Mouse (Mus musculus): ENCODE results near the gene Ahcyl2. TPM values are rescaled to one million over a fixed set of nuclear protein-coding genes. Genes with fewer than 3 reads are reported as not detected.
A peak's percentile ranks its signal among the peaks of the same experiment; 100 is the strongest.

Gene Ahcyl2
- polyA plus RNA-seq, 2 experiments = 20.8 to 23.3 TPM

DNA sequence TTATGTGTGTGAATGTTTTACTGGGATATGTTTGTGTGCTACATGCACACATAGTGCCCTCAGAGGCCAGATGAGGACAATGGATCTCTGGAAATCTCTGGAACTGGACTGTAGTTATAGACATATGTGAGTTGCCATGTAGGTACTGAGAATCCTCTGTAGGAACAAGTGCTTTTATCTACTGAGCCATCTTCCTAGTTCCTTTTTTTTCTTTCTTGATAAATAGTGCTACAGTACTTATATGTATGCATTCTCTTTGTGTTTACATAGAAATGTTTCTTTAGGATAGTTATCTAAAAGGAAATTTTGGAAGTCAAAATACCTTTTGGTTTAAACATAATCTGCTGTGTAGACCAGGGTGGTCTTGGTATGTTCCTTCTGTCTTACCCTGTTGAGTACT lies 12.3 kb downstream of the Ahcyl2 start:
- peaks cover 7% of the 10 kb centered on the region; the same call in 1 of the 2 replicates for H3K4me1 ChIP-seq (ENCODE audit: control insufficient read depth, insufficient read depth, low read length)
- H3K9me3 ChIP-seq (ENCODE audit: control insufficient read depth, low read length) = no peaks in the 10 kb centered on the region
- H3K4me3 ChIP-seq (replicated peaks; ENCODE audit: low read length) = no peak overlapping the region
- no peaks in the 10 kb centered on the region for H3K27me3 ChIP-seq (ENCODE audit: control insufficient read depth, insufficient read depth, low read length)
- DNase-seq (ENCODE audit: low spot score) (no peak), ATAC-seq (ENCODE audit: low FRiP score, low read depth) (no peak)
- H3K27ac ChIP-seq (replicated peaks; ENCODE audit: low read depth, low read length) = no peak overlapping the region
- no peak overlapping the region for H3K4me2 ChIP-seq (replicated peaks; ENCODE audit: low read depth, low read length, severe bottlenecking)
- H3K36me3 ChIP-seq (ENCODE audit: control insufficient read depth, insufficient read depth, low read length) = no peaks in the 10 kb centered on the region
- no peak for TF ChIP-seq POLR2A (IDR thresholded peaks at IDR 0.05; ENCODE audit: borderline replicate concordance, extremely low read depth, insufficient read depth, insufficient read length)
- H3K9ac ChIP-seq (ENCODE audit: low read depth, low read length, severe bottlenecking) = no peak overlapping the region

DNA sequence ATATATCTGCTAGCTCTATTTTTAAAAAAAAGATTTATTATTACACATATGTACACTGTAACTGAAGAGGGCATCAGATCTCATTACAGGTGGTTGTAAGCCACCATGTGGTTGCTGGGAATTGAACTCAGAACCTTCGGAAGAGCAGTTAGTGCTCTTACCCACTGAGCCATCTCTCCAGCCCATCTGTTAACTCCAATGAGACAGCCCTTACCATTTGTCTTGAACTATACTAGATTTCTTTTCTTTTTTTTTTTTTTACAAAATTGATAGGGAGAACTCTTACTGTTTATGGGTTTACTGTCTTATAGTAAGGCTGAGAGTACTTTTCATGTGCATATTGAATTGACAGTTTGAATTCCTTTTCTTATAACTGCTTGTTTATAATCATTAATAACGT lies 12.8 kb downstream of the Ahcyl2 start:
- H3K4me1 ChIP-seq (ENCODE audit: control insufficient read depth, insufficient read depth, low read length) = peaks cover 7% of the 10 kb centered on the region; the same call in 1 of the 2 replicates
- H3K9me3 ChIP-seq (ENCODE audit: control insufficient read depth, low read length) = no peaks in the 10 kb centered on the region
- no peak overlapping the region for H3K4me2 ChIP-seq (replicated peaks; ENCODE audit: low read depth, low read length, severe bottlenecking)
- H3K9ac ChIP-seq (ENCODE audit: low read depth, low read length, severe bottlenecking) = no peak overlapping the region
- ATAC-seq (ENCODE audit: low FRiP score, low read depth) (no peak), DNase-seq (ENCODE audit: low spot score) (no peak)
- H3K27me3 ChIP-seq (ENCODE audit: control insufficient read depth, insufficient read depth, low read length) = no peaks in the 10 kb centered on the region
- TF ChIP-seq POLR2A (IDR thresholded peaks at IDR 0.05; ENCODE audit: borderline replicate concordance, extremely low read depth, insufficient read depth, insufficient read length) = no peak
- 94% methylated on average over 2 of the region's 2 CpGs for WGBS
- no peak overlapping the region for H3K27ac ChIP-seq (replicated peaks; ENCODE audit: low read depth, low read length)
- H3K4me3 ChIP-seq (replicated peaks; ENCODE audit: low read length) = no peak overlapping the region
- no peaks in the 10 kb centered on the region for H3K36me3 ChIP-seq (ENCODE audit: control insufficient read depth, insufficient read depth, low read length)

- no peak overlapping the region for H3K27ac ChIP-seq (replicated peaks; ENCODE audit: low read depth, low read length)
- no peak overlapping the region for H3K4me2 ChIP-seq (replicated peaks; ENCODE audit: low read depth, low read length, severe bottlenecking)
- no peak overlapping the region for H3K9ac ChIP-seq (ENCODE audit: low read depth, low read length, severe bottlenecking)
- WGBS = 48% methylated on average over 1 of the region's 1 CpGs
- H3K36me3 ChIP-seq (ENCODE audit: control insufficient read depth, insufficient read depth, low read length) = no peaks in the 10 kb centered on the region
- ATAC-seq (ENCODE audit: low FRiP score, low read depth) (no peak), DNase-seq (ENCODE audit: low spot score) (no peak)
- no peaks in the 10 kb centered on the region for H3K27me3 ChIP-seq (ENCODE audit: control insufficient read depth, insufficient read depth, low read length)
- no peaks in the 10 kb centered on the region for H3K9me3 ChIP-seq (ENCODE audit: control insufficient read depth, low read length)
- H3K4me3 ChIP-seq (replicated peaks; ENCODE audit: low read length) = no peak overlapping the region
- no peak for TF ChIP-seq POLR2A (IDR thresholded peaks at IDR 0.05; ENCODE audit: borderline replicate concordance, extremely low read depth, insufficient read depth, insufficient read length)
- peaks cover 7% of the 10 kb centered on the region; the same call in 1 of the 2 replicates for H3K4me1 ChIP-seq (ENCODE audit: control insufficient read depth, insufficient read depth, low read length)
Observed at GRCm38 (mm10) chr6:29782239-29782638, 14.4 kb downstream of the Ahcyl2 start.

DNA sequence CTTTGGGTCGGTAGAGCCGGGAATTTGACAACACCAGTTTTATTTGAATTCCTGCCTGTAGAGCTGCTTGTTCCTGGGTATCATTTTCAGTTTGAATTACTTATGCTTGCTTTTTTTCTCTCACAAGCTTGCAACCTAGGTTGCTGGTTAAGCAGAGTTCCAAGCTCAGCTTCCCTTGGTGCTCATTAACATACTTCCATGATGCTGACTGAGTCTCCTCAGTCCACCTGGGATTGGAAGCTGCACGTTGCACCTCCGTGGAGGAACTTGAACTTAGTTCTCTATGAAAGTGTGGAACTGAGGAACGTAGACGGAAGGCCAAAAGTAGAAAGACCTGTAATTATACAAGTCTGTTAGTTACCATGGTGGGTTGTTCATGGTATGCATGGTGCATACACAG lies 16.1 kb downstream of the Ahcyl2 start:
- Histone ChIP-seq H3K9ac (ENCODE audit: low read depth, low read length, severe bottlenecking) (no peak overlapping the region), H3K9me3 (ENCODE audit: control insufficient read depth, low read length) (no peaks in the 10 kb centered on the region), H3K4me1 (ENCODE audit: control insufficient read depth, insufficient read depth, low read length) (peaks cover 7% of the 10 kb centered on the region; the same call in 1 of the 2 replicates), H3K36me3 (ENCODE audit: control insufficient read depth, insufficient read depth, low read length) (no peaks in the 10 kb centered on the region), H3K27me3 (ENCODE audit: control insufficient read depth, insufficient read depth, low read length) (no peaks in the 10 kb centered on the region), H3K4me3 (replicated peaks; ENCODE audit: low read length) (no peak overlapping the region), H3K27ac (replicated peaks; ENCODE audit: low read depth, low read length) (peak overlapping the region; percentile 50), H3K4me2 (replicated peaks; ENCODE audit: low read depth, low read length, severe bottlenecking) (no peak overlapping the region)
- ATAC-seq (ENCODE audit: low FRiP score, low read depth) = no peak
- no peak for DNase-seq (ENCODE audit: low spot score)
- 59% methylated on average over 6 of the region's 6 CpGs for WGBS
- no peak for TF ChIP-seq POLR2A (IDR thresholded peaks at IDR 0.05; ENCODE audit: borderline replicate concordance, extremely low read depth, insufficient read depth, insufficient read length)

DNA sequence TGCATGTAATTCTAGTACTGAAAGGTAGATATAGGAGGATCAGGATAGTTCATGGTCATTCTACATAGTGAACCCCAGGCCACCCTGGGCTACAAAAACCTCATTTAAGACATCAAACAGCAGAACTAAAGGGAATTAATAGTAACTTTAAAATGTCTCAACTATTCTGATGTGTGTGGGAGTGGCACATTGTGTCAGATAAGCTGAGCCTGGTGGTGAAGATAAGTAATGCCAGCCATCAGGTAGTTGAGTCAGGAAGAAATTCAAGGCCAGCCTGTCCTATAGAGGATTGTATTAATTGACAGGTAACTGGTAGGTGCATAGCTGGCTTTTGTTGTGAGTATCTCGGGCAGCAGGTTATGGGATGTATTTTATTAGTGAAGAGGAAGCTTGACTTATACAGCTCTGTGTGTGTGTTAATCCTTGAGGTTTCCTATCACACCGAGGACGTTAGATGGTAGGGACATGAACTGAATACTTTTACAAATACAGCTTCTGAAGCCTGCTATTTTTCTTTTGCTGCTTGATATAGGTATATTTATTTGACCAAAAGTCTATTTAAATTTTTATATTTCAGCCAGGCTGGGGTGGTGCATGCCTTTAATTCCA lies 16.7 kb downstream of the Ahcyl2 start:
- Histone ChIP-seq H3K27me3 (ENCODE audit: control insufficient read depth, insufficient read depth, low read length) (no peaks in the 10 kb centered on the region), H3K4me3 (replicated peaks; ENCODE audit: low read length) (no peak overlapping the region), H3K36me3 (ENCODE audit: control insufficient read depth, insufficient read depth, low read length) (no peaks in the 10 kb centered on the region), H3K4me2 (replicated peaks; ENCODE audit: low read depth, low read length, severe bottlenecking) (no peak overlapping the region), H3K27ac (replicated peaks; ENCODE audit: low read depth, low read length) (no peak overlapping the region), H3K9me3 (ENCODE audit: control insufficient read depth, low read length) (no peaks in the 10 kb centered on the region), H3K4me1 (ENCODE audit: control insufficient read depth, insufficient read depth, low read length) (peaks cover 7% of the 10 kb centered on the region; the same call in 1 of the 2 replicates), H3K9ac (ENCODE audit: low read depth, low read length, severe bottlenecking) (no peak overlapping the region)
- DNase-seq (ENCODE audit: low spot score) = no peak
- ATAC-seq (ENCODE audit: low FRiP score, low read depth) = no peak
- no peak for TF ChIP-seq POLR2A (IDR thresholded peaks at IDR 0.05; ENCODE audit: borderline replicate concordance, extremely low read depth, insufficient read depth, insufficient read length)
- 88% methylated on average over 3 of the region's 3 CpGs for WGBS
